Mouse (Mus musculus) ES-E14 (cell line): ENCODE results near the gene Sh3rf1. TPM values are rescaled to one million over a fixed set of nuclear protein-coding genes. Genes with fewer than 3 reads are reported as not detected.
"Not testable (repeated sequence)": the region's sequence is repeated elsewhere in the genome, so short reads cannot be mapped to it uniquely, and the experiment has no call there.

Experiments
- DNase-seq: peaks from one replicate; pipeline ENCODE4 v3.0.0-alpha.2; 2013; ENCODE audit warnings: low read depth, low spot score
- H3K27ac ChIP-seq: 2 replicates; pipeline ENCODE4 v1.5.1; 2012; ENCODE audit warnings: low read depth, mild to moderate bottlenecking, low read length, moderate library complexity, mixed read lengths; ENCODE audit not compliant: poor library complexity, insufficient read depth, severe bottlenecking
- H3K36me3 ChIP-seq: 2 replicates; pipeline ENCODE4 v1.6.1; 2012; ENCODE audit warnings: mild to moderate bottlenecking, low read length, moderate library complexity, mixed read lengths; ENCODE audit not compliant: control insufficient read depth, poor library complexity, insufficient read depth, severe bottlenecking
- H3K4me1 ChIP-seq, 2 experiments: fragments of 150-350 bp in 1 of 2; sonication (generic) in 1 of 2; 2 replicates each; pipeline ENCODE4 v1.6.1; 2012; ENCODE audit warnings: low read length in 2 of 2, mild to moderate bottlenecking in 1 of 2, mixed read lengths in 1 of 2; ENCODE audit not compliant: control insufficient read depth in 2 of 2, insufficient read depth in 2 of 2, poor library complexity in 1 of 2
- H3K4me3 ChIP-seq, 2 experiments: fragments of 150-350 bp in 1 of 2; sonication (generic) in 1 of 2; 2 replicates each; pipeline ENCODE4 v1.5.1; 2012; ENCODE audit warnings: low read length in 2 of 2, low read depth in 1 of 2, mild to moderate bottlenecking in 1 of 2, mixed read lengths in 1 of 2; ENCODE audit not compliant: insufficient read depth in 1 of 2, poor library complexity in 1 of 2, severe bottlenecking in 1 of 2
- H3K9ac ChIP-seq: 2 replicates; pipeline ENCODE4 v1.6.1; 2012; ENCODE audit warnings: low read depth, mild to moderate bottlenecking, low read length, mixed read lengths; ENCODE audit not compliant: poor library complexity, insufficient read depth, severe bottlenecking
- H3K9me3 ChIP-seq: fragments of 150-350 bp; sonication (generic); 2 replicates; pipeline ENCODE4 v1.6.1; 2012; ENCODE audit warnings: low read depth, mild to moderate bottlenecking, low read length; ENCODE audit not compliant: control insufficient read depth, insufficient read depth
- CHD2 ChIP-seq: IDR thresholded peaks from 2 replicates; pipeline ENCODE4 v1.6.1; 2014; ENCODE audit warnings: mild to moderate bottlenecking, low read depth, low read length, inconsistent platforms
- HCFC1 ChIP-seq: IDR thresholded peaks from 2 replicates; pipeline ENCODE4 v1.6.1; 2012; ENCODE audit warnings: low read length, inconsistent platforms, borderline replicate concordance; ENCODE audit not compliant: insufficient read depth
- MAFK ChIP-seq: IDR thresholded peaks from 2 replicates; pipeline ENCODE4 v1.6.1; 2014; ENCODE audit warnings: mild to moderate bottlenecking, low read depth, low read length, inconsistent platforms; ENCODE audit not compliant: insufficient read depth
- ZC3H11A ChIP-seq: IDR thresholded peaks from 2 replicates; pipeline ENCODE4 v1.6.1; 2012; ENCODE audit warnings: low read depth, mild to moderate bottlenecking, inconsistent platforms, low read length, borderline replicate concordance
- ZNF384 ChIP-seq: IDR thresholded peaks from 2 replicates; pipeline ENCODE4 v1.6.1; 2012; ENCODE audit warnings: low read depth, low read length, inconsistent platforms
- in situ Hi-C, 2 experiments: fragments of 600-800 bp; cut with MboI; formaldehyde crosslinking; loops; one replicate each; pipeline ENCODE4 v1.15.1; 2025; ENCODE audit warnings: low sequenced_read_pairs in 2 of 2, inconsistent platforms in 1 of 2; ENCODE audit not compliant: unreplicated experiment in 2 of 2
- total RNA-seq: library from RNA; depleted of rRNA; stranded (reverse); fragments of 300-350 nt; gene quantifications from 2 replicates; pipeline ENCODE4 v1.2.3, GENCODE M21; 2012

Sh3rf1 gene
- total RNA-seq, 1 experiment: 6.0 TPM

- no peak for DNase-seq
- in situ Hi-C loops: no loop called here
These were observed 179.8 kb downstream of the Sh3rf1 start for GRCm38 (mm10) chr8:61403266-61404177.

GRCm38 (mm10) chr8:61404178-61404560 lies 180.5 kb downstream of the Sh3rf1 start:
- no peak for DNase-seq
- Histone ChIP-seq H3K4me1 (peaks cover 0 to 5% of the 10 kb centered on the region in 2 experiments; a peak in 2 of 4 replicates), H3K9me3 (no peaks in the 10 kb centered on the region), H3K9ac (no peak overlapping the region), H3K4me3 (no peak overlapping the region), H3K36me3 (no peaks in the 10 kb centered on the region), H3K27ac (no peak overlapping the region)
- no peak for TF ChIP-seq MAFK
- no peak for TF ChIP-seq ZC3H11A
- TF ChIP-seq ZNF384: no peak
- TF ChIP-seq CHD2: no peak
- no peak for TF ChIP-seq HCFC1
- in situ Hi-C loops: no loop called here

More at GRCm38 (mm10) chr8:61403266-61404177, 179.8 kb downstream of the Sh3rf1 start:
- Histone ChIP-seq H3K4me1 (peaks cover 0 to 5% of the 10 kb centered on the region in 2 experiments; a peak in 2 of 4 replicates), H3K27ac (no peak overlapping the region), H3K4me3 (no peak overlapping the region), H3K36me3 (no peaks in the 10 kb centered on the region), H3K9me3 (no peaks in the 10 kb centered on the region), H3K9ac (no peak overlapping the region)
- TF ChIP-seq CHD2 (no peak), HCFC1 (no peak), ZC3H11A (no peak), MAFK (no peak), ZNF384 (no peak)

GRCm38 (mm10) chr8:61409081-61409480 lies 185.4 kb downstream of the Sh3rf1 start:
- Histone ChIP-seq H3K4me3 (no peak overlapping the region), H3K4me1 (peaks cover 0 to 3% of the 10 kb centered on the region in 2 experiments; a peak in 2 of 4 replicates), H3K27ac (no peak overlapping the region), H3K9ac (no peak overlapping the region), H3K36me3 (no peaks in the 10 kb centered on the region), H3K9me3 (no peaks in the 10 kb centered on the region)
- DNase-seq: no peak
- TF ChIP-seq MAFK: no peak
- no peak for TF ChIP-seq HCFC1
- no peak for TF ChIP-seq CHD2
- TF ChIP-seq ZNF384: no peak
- in situ Hi-C loops: no loop called here

- H3K36me3 ChIP-seq, DNase-seq, H3K9me3 ChIP-seq, H3K9ac ChIP-seq, H3K4me1 ChIP-seq, H3K27ac ChIP-seq, in situ Hi-C loops, H3K4me3 ChIP-seq: not testable (repeated sequence)
These were observed 186.0 kb downstream of the Sh3rf1 start for GRCm38 (mm10) chr8:61409712-61410111.

GRCm38 (mm10) chr8:61419521-61419920 lies 195.8 kb downstream of the Sh3rf1 start:
- Histone ChIP-seq H3K36me3 (no peaks in the 10 kb centered on the region), H3K9ac (no peak overlapping the region), H3K4me1 (peaks cover 0 to 5% of the 10 kb centered on the region in 2 experiments; a peak in 1 of 4 replicates), H3K27ac (no peak overlapping the region), H3K4me3 (no peak overlapping the region), H3K9me3 (no peaks in the 10 kb centered on the region)
- TF ChIP-seq HCFC1: no peak
- TF ChIP-seq ZC3H11A: no peak
- TF ChIP-seq ZNF384: no peak
- no peak for TF ChIP-seq MAFK
- TF ChIP-seq CHD2: no peak
- no peak for DNase-seq
- in situ Hi-C loops: no loop called here
